Mouse (Mus musculus) layer of hippocampus, postnatal 25 days (tissue): ENCODE data around the gene Dffa. TPM values are rescaled to one million over a fixed set of nuclear protein-coding genes. Genes with fewer than 3 reads are reported as not detected.
A peak's percentile ranks its signal among the peaks of the same experiment; 100 is the strongest.
"Not testable (repeated sequence)": the region's sequence is repeated elsewhere in the genome, so short reads cannot be mapped to it uniquely, and the experiment has no call there.

Experiments used
- DNase-seq, 2 experiments: peaks; one replicate each; pipeline ENCODE4 v3.0.0; 2022; ENCODE audit warnings: mixed read lengths in 2 of 2, low spot score in 1 of 2; ENCODE audit errors: extremely low spot score in 1 of 2
- total RNA-seq, 2 experiments: library from RNA; stranded (reverse); gene quantifications; 2 replicates each; pipeline ENCODE4 v1.2.3; 2021

Gene Dffa
- total RNA-seq, 2 experiments from 2014 or later, result 41.2 to 48.9 TPM

DNA sequence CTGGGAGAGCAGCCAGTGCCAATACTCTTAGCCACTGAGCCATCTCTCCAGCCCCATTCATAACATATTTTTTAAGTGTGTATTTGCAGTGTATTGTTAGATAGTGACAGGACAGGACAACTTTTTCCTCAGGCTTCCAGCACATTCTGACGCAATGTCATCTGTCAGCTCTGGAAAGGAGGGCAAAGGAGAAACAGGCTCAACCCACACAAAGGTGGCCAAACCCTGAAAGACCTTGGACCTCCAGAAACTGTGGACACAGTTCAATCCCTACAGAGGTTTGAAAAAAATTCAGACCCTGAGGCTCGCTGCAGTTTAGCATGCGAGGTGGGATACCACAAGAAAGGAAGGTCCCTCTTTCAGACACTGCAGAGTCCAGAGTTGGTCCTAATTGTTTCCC, 6.0 kb upstream of the Dffa start:
- no peak for DNase-seq

GRCm38 (mm10) chr4:149098571-149098970, 5.4 kb upstream of the Dffa start:
- DNase-seq, result no peak

DNA sequence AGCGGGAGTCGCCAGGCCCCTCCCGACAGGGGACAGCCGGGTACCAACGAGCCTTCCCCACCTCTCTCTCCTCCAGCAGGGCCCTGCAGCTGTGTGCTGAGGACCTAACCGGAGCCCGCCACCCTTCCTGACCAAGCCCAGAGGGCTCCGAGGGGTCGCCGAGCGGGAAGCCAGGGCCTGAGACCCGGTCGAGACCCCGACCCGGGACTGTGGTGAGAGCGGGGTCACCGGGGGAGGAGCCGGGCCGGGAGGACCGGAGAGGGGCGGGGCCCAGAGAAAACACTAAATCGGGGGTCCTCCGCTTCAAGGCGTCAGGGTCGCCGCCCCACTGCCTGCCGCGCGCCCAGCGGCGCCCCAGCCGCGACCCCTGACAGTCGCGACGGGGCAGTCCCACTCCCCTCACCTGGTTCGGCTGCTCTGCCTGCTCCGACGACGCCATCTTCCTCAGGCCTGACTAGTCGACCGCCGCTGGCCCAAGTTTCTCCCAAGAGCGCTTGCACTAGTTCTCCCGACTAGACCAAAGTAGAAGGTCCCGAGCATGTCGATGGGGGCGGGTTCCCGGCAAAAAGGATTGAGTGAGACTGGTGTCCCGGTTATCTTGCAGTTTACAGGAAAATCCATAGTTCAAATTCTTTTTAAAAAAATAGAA, 4.5 kb upstream of the Dffa start, which contains the start of gene Pex14:
Gene Pex14 (minus strand): TSS at position 508 of the 649 bp plus-strand sequence.
- peak; percentile 80 to 89 for DNase-seq

DNA sequence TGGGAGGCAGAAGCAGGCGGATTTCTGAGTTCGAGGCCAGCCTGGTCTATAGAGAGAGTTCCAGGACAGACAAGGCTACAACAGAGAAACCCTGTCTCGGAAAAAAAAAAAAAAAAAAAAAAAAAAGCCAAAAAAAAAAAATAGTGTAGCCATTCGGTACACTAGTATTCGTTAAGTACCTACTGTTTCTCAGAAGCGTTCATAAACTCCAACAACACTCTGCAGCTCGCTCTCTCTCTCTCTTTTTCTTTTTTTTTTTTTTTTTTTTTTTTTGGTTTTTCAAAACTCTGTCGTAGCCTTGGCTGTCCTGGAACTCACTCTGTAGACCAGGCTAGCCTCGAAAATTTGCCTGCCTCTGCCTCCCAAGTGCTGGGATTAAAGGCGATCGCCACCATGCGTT, 3.5 kb upstream of the Dffa start:
- DNase-seq, result not testable (repeated sequence)

DNA sequence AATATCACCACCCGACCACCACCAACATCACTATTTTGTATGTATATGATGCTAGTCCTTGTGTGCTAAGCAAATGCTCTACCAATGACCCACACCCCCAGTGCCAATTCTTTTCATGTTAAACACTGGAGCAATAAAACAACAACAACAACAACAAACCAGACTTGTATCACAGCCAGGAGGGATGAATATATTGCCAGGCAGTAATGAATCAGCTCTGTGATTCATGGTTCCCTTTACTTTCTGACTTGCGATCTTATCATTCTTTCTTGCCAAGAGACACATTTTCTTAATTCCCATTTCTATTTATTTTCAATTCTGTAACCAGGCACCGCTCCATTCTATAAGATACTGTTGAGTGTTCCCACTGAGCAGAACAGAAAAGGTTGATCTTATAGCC, 2.5 kb upstream of the Dffa start:
- no peak for DNase-seq

GRCm38 (mm10) chr4:149119978-149120562, 16.1 kb downstream of the Dffa start:
- not testable (repeated sequence) for DNase-seq

DNA sequence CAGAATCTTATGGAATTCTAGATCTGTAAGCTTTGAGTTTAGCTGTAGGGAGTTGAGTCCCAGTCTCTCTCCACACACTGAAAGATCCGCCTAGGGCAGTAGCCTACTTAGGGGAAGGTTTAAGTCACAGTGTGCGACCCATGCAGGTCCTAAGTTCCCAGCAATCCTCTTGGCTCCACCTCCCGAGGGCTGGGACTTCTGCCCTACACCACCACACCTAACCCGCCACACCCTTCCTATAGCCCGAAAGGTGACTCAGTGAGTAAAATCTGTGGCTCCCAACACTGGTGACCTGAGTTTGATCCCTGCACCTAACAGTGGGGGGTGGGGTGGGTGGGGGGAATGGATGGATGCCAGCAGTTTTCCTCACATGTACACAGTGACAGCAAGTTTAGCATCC, 19.5 kb downstream of the Dffa start:
- DNase-seq, result no peak

DNA sequence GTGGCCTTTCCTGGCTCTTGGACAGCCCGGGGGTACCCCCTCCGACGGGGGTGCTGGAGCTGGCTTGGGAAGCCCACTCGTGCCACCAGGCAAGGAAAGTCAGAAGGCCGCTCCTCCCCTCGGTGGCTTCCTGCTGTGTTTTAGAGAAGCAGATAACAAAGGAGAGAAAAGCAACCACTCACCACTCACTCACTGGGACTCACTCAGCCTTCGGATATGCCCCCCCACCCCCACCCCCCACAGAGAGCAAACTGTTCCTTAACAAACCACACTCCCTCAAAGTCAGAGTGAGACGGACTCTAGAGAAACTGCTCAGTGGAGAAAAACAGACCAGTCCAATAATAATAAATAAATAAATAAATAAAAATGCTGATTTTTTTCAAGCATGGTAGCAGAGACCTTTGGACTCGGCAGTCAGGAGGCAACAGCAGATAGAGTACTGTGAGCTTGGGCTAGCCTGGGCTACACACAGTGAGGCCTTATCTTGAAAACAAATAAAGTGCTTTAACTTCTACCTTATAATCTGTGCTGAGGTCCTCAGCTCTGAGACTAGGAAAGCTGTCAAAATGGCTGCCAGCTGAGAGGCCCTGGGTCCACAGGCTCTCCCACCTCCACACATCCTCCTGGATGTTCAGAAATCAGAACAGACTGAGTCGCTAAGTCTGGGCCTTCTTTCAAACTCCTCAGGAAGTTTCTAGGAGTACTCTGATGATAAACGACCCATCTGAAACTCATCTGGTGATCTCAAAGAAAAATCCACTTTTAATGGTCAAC, 21.6 kb downstream of the Dffa start:
- no peak for DNase-seq

GRCm38 (mm10) chr4:149126115-149126509, 22.2 kb downstream of the Dffa start:
- no peak for DNase-seq

- DNase-seq, result no peak
These were observed 22.7 kb downstream of the Dffa start, which contains the start of gene Cort for GRCm38 (mm10) chr4:149126663-149127062. Cort (minus strand) TSS chr4:149126763.

DNA sequence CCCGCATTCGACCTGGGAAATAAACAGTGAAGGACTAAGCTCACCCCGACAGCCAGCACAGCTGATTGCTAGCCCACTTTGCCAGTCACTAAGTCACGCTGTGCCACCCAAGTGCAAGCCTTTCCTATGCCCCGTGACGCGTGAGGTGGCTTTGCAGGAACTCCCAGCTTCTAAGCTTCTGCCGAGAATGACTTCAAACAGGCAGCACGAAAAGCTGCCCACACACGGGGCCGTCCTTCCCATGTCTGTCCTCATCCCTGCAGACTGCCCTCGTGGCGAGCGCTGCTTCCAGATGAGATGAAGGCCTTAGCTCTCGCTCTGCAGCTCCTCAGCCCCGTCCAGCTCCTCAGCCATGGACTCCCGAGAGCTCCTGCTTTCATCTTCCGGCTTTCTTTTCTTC, 24.5 kb downstream of the Dffa start:
- DNase-seq, result no peak

DNA sequence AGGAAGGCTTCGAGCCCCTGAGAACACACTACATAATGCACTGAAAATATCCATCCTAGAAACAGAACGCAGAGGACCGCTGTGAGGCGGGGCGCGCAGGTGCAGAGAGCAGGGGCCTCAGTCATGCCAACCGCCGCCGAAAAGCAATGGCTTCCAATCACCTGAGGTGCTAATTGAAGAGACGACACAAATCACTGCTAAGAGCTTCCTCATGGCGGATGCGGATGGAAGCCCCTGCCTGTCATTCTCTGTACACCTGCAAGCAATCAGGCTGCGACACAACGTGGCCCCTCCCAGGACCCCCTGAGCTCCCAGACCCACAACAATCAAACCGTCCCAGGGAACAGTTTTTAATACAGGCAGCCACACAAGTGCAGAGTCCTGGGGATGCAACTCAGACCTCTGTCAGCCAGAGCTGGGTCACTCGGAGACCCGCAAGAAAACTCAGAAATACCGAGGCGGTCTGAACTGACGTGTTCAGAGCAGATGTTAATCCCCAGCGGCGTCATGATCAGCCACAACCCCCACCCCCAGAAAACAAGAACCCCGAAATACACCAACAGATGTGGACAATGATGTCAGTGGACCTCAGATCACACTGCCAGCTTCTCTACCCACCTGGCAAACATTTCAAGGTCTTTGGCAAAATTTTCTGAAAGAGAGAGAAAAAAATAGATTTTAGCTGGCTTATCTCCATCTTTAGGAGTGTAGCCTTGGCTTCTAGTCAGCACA, 27.2 kb downstream of the Dffa start:
- DNase-seq, result no peak

DNA sequence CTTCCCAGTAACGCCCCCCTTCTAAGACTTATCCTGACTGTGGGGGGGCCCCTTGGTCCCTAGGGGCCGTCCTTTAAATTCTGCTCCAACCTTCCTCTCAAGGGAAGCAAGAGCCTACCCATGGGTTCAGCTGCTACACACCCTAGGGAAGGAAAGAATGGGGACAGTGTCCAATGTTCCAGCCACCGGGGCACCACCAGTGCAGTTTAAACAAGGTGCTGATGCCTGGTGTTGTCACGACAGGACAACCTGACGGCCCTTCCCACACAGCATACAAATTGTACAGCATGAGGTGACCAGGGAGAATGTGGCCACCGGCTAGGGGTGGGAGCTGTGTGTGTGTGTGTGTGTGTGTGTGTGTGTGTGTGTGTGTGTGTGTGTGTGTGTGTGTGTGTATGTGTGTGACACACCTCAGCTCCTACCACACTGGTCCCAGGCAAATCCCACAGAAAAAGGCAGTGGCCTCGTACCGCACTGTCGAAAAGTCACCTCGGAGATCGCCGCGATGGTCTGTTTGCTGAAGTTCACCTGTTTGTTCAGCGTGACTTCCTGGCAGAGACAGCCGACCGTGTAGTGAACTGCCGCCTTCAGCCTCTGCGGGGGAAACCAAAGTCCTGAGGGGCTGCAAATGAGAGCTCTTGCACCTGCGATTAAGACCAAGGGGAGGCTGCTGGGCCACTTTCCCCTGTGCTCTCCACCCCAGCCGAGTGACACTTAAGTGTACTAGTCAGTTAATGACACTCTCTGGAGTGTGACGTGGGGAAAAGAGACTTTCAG, 28.0 kb downstream of the Dffa start:
- DNase-seq, result no peak

DNA sequence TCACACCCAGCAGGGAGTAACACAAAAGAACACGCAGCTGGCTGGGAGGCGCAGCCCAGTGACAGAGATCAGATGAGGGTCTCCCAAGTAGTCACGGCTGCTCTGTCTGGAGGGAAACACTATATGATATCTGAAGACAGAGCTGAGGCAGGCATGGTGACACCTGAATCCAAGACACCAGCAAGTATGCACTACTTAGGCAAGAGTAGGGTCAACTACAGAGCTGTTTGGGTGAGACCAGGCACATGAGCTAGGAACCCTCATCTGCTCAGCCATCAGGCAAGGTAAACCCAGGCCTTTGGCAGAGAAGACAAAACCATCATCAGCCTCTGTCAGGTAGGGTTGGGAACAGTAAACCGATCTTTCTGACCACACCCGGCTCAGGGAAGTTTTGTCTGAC, 29.4 kb downstream of the Dffa start:
- DNase-seq, result no peak

DNA sequence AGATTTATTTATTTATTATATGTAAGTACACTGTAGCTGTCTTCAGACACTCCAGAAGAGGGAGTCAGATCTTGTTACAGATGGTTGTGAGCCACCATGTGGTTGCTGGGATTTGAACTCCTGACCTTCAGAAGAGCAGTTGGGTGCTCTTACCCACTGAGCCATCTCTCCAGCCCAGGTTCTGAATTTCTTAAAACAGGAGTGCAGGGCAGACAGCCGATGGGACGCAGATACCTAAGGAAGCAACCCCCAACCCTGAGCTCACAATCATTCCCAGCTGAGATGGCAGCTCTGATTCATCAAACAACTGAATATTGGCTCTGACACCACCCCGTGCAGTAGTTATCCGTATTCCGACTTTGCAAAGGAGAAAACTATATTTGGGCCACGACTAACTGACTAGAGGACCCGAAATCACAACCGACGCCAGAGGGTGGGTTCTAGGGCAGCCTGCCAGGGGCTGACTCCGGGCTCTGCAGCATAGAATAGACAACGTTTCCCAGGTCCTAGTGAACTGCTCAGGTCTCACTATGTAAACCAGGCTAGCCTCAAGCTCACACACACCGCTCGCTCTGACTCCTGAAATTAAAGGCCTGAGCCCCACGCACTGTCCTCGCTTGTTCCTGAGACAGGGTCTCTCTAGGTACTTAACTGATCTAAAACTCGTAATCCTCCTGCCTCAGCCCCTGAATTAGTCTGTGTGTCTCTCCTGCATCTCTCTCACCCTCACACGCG, 32.3 kb downstream of the Dffa start:
- no peak for DNase-seq

DNA sequence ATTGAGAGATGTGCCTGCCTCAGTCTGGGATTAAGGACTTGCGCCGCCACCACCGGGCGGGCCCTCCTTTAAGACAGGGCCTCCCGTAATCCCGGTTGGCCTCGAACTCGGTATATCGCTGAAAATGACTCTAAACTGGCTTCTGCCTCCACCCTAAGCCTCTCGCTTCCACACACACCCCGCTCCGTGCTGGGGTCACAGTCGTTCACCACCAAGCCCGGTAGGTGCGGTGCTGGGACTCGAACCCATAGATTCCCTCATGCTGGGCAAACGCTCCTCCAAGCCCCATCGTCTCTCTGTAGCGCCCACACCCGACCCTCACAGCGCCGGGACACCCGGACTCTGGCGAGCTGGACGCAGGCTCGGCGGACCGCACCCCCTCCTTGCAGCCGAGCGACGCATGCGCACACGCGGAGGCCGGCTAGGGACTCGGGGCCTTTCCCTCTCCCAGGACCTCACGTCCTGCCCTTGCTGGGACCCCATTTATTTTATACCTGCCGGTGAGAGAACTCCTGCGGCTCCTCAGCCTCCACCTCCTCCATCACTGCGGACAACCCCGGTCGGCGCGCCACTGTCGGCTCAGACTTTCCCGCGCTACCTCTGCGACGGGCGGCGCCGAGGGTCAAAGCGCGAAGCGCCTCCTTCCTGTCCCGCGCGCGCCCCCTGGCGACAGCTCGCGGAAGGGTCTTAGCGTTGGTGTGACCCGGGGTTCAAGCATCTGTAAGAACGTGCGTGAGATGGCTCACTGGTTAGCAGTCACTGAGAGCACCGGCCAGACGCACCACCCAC, 33.2 kb downstream of the Dffa start, which contains the start of gene Cenps:
Gene Cenps (minus strand): TSS at position 648 of the 789 bp plus-strand sequence.
- peak; percentile 90 to 94 for DNase-seq

DNA sequence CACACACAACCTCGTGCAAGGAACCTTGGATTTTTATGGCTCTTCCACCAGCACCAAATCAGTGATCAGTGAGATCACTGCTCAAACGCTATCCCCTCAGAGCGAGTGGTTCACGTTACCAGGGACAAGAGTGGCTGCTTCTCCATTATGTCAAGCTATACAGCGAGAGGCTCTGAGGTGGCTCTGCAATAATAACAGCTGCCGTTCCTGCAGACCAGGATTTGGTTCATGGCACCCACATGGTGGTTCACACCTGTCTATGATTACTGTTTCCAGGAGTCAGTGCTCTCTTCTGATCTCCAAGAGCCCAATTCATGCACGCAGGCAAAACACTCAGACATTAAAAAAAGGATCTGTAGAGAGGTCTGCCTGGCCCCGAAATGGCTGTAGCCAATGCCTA, 34.6 kb downstream of the Dffa start:
- DNase-seq, result no peak

GRCm38 (mm10) chr4:149143594-149143993, 39.6 kb downstream of the Dffa start:
- DNase-seq, result no peak

DNA sequence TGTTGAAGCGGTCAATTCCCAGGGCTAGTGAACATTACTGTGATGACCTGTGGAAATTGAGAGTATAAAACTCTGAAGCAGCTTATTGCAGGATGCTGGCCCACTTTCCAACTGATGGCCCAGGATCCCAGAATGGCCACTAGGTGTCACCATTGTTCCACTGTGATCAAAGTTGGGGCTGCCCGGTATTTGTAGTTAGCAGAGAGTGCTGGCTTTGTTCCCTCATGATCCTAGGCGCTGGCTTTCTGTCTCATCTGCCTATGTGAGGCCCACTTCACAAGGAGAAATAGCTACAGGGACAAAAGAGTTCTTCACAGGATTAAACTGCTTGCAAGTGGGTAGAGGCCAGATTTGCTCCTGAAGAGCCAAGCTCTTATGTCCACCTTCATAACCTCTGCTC, 40.5 kb downstream of the Dffa start:
- DNase-seq, result peak; percentile 65 to 79
